Mouse (Mus musculus) cortical plate, adult 2 months (tissue): ENCODE data around the gene Phyhipl. TPM values are rescaled to one million over a fixed set of nuclear protein-coding genes. Genes with fewer than 3 reads are reported as not detected.

Experiments
- H3K27ac ChIP-seq: fragments of 200-500 bp; 2 replicates; pipeline ENCODE4 v1.5.1; 2012; ENCODE audit warnings: low read length, control low read depth, inconsistent platforms; ENCODE audit not compliant: insufficient read depth
- H3K4me1 ChIP-seq: fragments of 200-500 bp; 2 replicates; pipeline ENCODE4 v1.6.1; 2011; ENCODE audit warnings: low read length; ENCODE audit not compliant: control insufficient read depth, insufficient read depth
- H3K4me3 ChIP-seq: fragments of 200-500 bp; 2 replicates; pipeline ENCODE4 v1.5.1; 2011; ENCODE audit warnings: mild to moderate bottlenecking, low read length, control low read depth; ENCODE audit not compliant: insufficient read depth
- CTCF ChIP-seq: fragments of 200-500 bp; IDR thresholded peaks from 2 replicates; pipeline ENCODE4 v1.5.1; 2011; ENCODE audit warnings: mild to moderate bottlenecking, control low read depth, low read length; ENCODE audit not compliant: insufficient read depth; ENCODE audit errors: extremely low read depth
- POLR2A ChIP-seq: fragments of 200-500 bp; IDR thresholded peaks from 2 replicates; pipeline ENCODE4 v1.6.1; 2011; ENCODE audit warnings: mild to moderate bottlenecking, low read length, control low read depth; ENCODE audit not compliant: insufficient read depth; ENCODE audit errors: extremely low read depth
- polyA plus RNA-seq: library from polyadenylated mRNA; depleted of rRNA; stranded (reverse); fragments of >200 nt; gene quantifications from 2 replicates; pipeline ENCODE4 v1.2.3, GENCODE M21; 2012

The Phyhipl gene
- polyA plus RNA-seq, 1 experiment, result 187 TPM

GRCm38 (mm10) chr10:70539251-70539650, 116.5 kb downstream of the Phyhipl start:
- TF ChIP-seq POLR2A, result no peak
- no peak for TF ChIP-seq CTCF
- Histone ChIP-seq H3K27ac (no peak overlapping the region), H3K4me3 (no peak overlapping the region), H3K4me1 (no peaks in the 10 kb centered on the region)

GRCm38 (mm10) chr10:70537694-70538093, 118.1 kb downstream of the Phyhipl start:
- TF ChIP-seq POLR2A, result no peak
- no peak for TF ChIP-seq CTCF
- Histone ChIP-seq H3K4me1 (peaks cover 5% of the 10 kb centered on the region), H3K4me3 (no peak overlapping the region), H3K27ac (no peak overlapping the region)

DNA sequence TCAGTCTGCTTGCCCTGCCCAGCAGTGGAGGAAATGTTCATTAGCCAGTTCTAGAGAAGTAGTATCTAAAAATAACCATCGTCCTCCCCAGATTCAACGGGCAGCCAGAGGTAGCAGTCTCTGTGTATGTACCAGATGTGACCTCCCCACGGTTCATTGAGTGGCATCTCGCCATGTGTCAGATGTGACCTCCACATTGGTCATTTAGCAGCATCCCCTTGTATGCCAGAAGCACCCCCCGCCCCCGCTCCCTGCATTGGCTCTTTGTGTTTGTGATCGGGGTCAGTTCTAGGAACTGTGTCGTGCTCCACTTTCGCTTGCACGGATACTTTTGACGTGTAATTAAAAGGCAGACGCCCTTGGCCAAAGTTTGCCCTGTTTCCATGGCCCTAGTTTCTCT, 120.4 kb downstream of the Phyhipl start:
- TF ChIP-seq CTCF, result no peak
- no peak for TF ChIP-seq POLR2A
- no peak overlapping the region for H3K27ac ChIP-seq
- H3K4me3 ChIP-seq, result no peak overlapping the region
- peaks cover 8% of the 10 kb centered on the region for H3K4me1 ChIP-seq

GRCm38 (mm10) chr10:70534571-70534970, 121.2 kb downstream of the Phyhipl start:
- peaks cover 12% of the 10 kb centered on the region for H3K4me1 ChIP-seq
- no peak overlapping the region for H3K27ac ChIP-seq
- H3K4me3 ChIP-seq, result no peak overlapping the region
- TF ChIP-seq POLR2A (no peak), CTCF (no peak)

GRCm38 (mm10) chr10:70533986-70534385, 121.8 kb downstream of the Phyhipl start:
- Histone ChIP-seq H3K4me1 (peaks cover 15% of the 10 kb centered on the region), H3K4me3 (no peak overlapping the region), H3K27ac (peak overlapping the region; percentile 69)
- TF ChIP-seq POLR2A (no peak), CTCF (no peak)

GRCm38 (mm10) chr10:70533301-70533781, 122.4 kb downstream of the Phyhipl start:
- H3K4me3 ChIP-seq, result no peak overlapping the region
- peaks cover 15% of the 10 kb centered on the region for H3K4me1 ChIP-seq
- TF ChIP-seq POLR2A (no peak), CTCF (no peak)
- H3K27ac ChIP-seq, result peak overlapping the region; percentile 76

GRCm38 (mm10) chr10:70532249-70532648, 123.5 kb downstream of the Phyhipl start:
- H3K27ac ChIP-seq, result no peak overlapping the region
- H3K4me1 ChIP-seq, result peaks cover 15% of the 10 kb centered on the region
- TF ChIP-seq POLR2A (no peak), CTCF (no peak)
- H3K4me3 ChIP-seq, result no peak overlapping the region

- no peak for TF ChIP-seq CTCF
- no peak for TF ChIP-seq POLR2A
- Histone ChIP-seq H3K4me3 (no peak overlapping the region), H3K27ac (0 out of 2 replicates have a peak overlapping the region, but pooled peaks have one; percentile 12), H3K4me1 (peaks cover 15% of the 10 kb centered on the region)
Measured at GRCm38 (mm10) chr10:70530185-70530823, 125.5 kb downstream of the Phyhipl start.

DNA sequence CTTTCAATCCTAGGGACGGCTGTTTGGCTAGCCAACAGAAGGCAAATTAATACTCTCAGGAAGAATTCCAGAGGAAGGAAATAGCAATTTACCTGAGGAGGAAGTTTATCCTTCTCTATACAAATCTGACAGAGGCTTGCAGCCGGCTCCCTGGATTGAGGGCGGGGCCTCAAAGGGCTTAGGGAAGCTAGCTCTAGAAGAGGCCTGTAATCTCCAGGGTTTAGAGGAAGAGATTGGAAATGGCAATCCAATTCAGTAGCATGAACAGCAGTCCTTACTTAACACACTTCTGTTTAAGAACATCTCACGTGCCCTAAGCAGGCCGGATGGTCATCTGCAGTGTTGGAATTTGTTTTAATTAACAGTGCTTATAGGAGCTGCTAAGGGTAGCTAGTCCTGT, 134.4 kb downstream of the Phyhipl start:
- Histone ChIP-seq H3K4me1 (peaks cover 5% of the 10 kb centered on the region), H3K27ac (peak overlapping the region; percentile 62; the same call in 1 of the 2 replicates), H3K4me3 (peak overlapping the region; percentile 64)
- TF ChIP-seq CTCF, result no peak
- no peak for TF ChIP-seq POLR2A
